Mouse (Mus musculus): Measurements from ENCODE around the gene Ccdc81.

DNA sequence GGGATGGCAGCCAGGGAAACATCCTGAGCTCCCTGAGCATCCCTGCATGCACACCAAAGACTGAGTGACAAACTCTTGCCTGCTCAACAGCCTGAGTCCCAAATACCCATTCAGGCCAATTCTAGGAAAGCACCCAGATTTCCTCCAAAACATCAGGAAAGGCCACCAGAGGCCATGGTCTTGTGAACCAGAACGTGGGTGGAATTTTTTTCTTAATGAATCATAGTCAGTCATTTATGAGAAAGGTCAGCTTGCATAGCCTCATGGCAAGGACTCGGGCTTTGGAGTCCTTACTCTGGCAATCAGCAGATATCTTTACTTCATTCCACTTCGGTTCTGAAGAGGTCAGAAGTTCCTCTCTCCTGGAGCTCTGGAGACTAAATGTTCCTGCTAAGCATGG lies 52.9 kb downstream of the Ccdc81 start:
- no peak for TF ChIP-seq POLR2A (IDR thresholded peaks at IDR 0.05; ENCODE audit: low read depth, low read length)
- no peak for TF ChIP-seq CTCF (IDR thresholded peaks at IDR 0.05; ENCODE audit: extremely low read depth, insufficient read depth, insufficient read length, insufficient replicate concordance)
